Mouse (Mus musculus) limb, embryonic 14.5 days (tissue): Measurements from ENCODE around the gene Cxadr. TPM values are rescaled to one million over a fixed set of nuclear protein-coding genes. Genes with fewer than 3 reads are reported as not detected.
A peak's percentile ranks its signal among the peaks of the same experiment; 100 is the strongest.

Experiments
- ATAC-seq: fragments of 200-750 bp; cut with Nextera tagmentation; 2 replicates; pipeline ENCODE4 v1.8.0; 2017; ENCODE audit warnings: low read depth, moderate number of reproducible peaks, moderate TSS enrichment; ENCODE audit not compliant: low FRiP score
- DNase-seq: peaks from one replicate; pipeline ENCODE4 v3.0.0-alpha.2; 2015; ENCODE audit warnings: low spot score
- H3K27ac ChIP-seq: fragments of 300-500 bp; sonication (generic); replicated peaks from 2 replicates; pipeline ENCODE4 v1.5.1; 2014; ENCODE audit warnings: low read depth, mild to moderate bottlenecking, low read length, moderate library complexity, mixed read lengths
- H3K27me3 ChIP-seq: fragments of 300-500 bp; sonication (generic); 2 replicates; pipeline ENCODE4 v1.6.1; 2014; ENCODE audit warnings: low read length, mixed read lengths; ENCODE audit not compliant: control insufficient read depth, insufficient read depth
- H3K36me3 ChIP-seq: fragments of 300-500 bp; sonication (generic); 2 replicates; pipeline ENCODE4 v1.6.1; 2014; ENCODE audit warnings: mild to moderate bottlenecking, low read length, moderate library complexity, mixed read lengths; ENCODE audit not compliant: control insufficient read depth, insufficient read depth
- H3K4me1 ChIP-seq: fragments of 300-500 bp; sonication (generic); 2 replicates; pipeline ENCODE4 v1.6.1; 2014; ENCODE audit warnings: antibody characterized with exemption, low read length, mixed read lengths; ENCODE audit not compliant: control insufficient read depth, insufficient read depth
- H3K4me2 ChIP-seq: fragments of 300-500 bp; sonication (generic); replicated peaks from 2 replicates; pipeline ENCODE4 v1.6.1; 2014; ENCODE audit warnings: low read depth, mild to moderate bottlenecking, low read length, moderate library complexity; ENCODE audit not compliant: severe bottlenecking
- H3K4me3 ChIP-seq: fragments of 300-500 bp; sonication (generic); replicated peaks from 2 replicates; pipeline ENCODE4 v1.5.1; 2014; ENCODE audit warnings: low read length
- H3K9ac ChIP-seq: fragments of 300-500 bp; sonication (generic); 2 replicates; pipeline ENCODE4 v1.6.1; 2014; ENCODE audit warnings: mild to moderate bottlenecking, low read depth, low read length, moderate library complexity; ENCODE audit not compliant: severe bottlenecking
- H3K9me3 ChIP-seq: fragments of 300-500 bp; sonication (generic); 2 replicates; pipeline ENCODE4 v1.6.1; 2016; ENCODE audit warnings: low read length; ENCODE audit not compliant: control insufficient read depth
- POLR2A ChIP-seq: fragments of 200-500 bp; IDR thresholded peaks from 2 replicates; pipeline ENCODE4 v1.8.0; 2012; ENCODE audit warnings: inconsistent platforms, mild to moderate bottlenecking, moderate library complexity, borderline replicate concordance; ENCODE audit not compliant: insufficient read depth, insufficient read length; ENCODE audit errors: extremely low read depth
- WGBS: fragments of 180-500 bp; shearing (Covaris S2); extraction: QIAGEN DNeasy Blood & Tissue Kit; methylation state at CpG from one replicate; pipeline ENCODE4 v1.1.7; 2014; 5-methylcytosine and 5-hydroxymethylcytosine counted together
- polyA plus RNA-seq, 2 experiments: library from polyadenylated mRNA; depleted of rRNA in 1 of 2; stranded (reverse) in 1 of 2; unstranded in 1 of 2; fragments of >200 nt; fragmentation: Nextera tagmentation in 1 of 2; extraction: Ambion mirVana in 1 of 2; gene quantifications; 2 replicates each; pipeline versions ENCODE4 v1.2.1 to v1.2.3; 2012 to 2014

Gene Cxadr
- polyA plus RNA-seq, 2 experiments = 11.5 to 11.6 TPM

DNA sequence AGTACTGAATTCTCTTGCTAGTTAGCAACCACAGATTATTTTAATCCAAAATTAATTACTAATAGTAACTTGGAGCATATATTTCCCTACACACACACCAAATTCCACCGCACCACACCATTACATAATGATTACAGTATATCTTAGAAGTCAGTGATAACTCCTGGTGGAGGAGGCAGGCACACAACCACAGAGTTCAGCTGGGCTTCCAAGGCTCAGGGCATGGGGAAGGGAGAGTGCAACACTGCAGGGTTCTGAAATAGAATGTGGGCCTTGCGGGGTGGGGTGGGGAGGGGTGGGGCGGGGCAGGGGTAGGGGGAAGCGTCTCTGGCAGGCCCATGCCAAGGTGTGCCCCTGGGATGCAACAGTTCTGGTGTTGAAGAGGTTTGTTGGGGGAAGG lies 5.7 kb upstream of the Cxadr start:
- Histone ChIP-seq H3K9ac (no peak overlapping the region), H3K9me3 (no peaks in the 10 kb centered on the region), H3K4me3 (no peak overlapping the region), H3K27ac (no peak overlapping the region), H3K4me2 (no peak overlapping the region), H3K4me1 (no peaks in the 10 kb centered on the region), H3K27me3 (no peaks in the 10 kb centered on the region), H3K36me3 (no peaks in the 10 kb centered on the region)
- TF ChIP-seq POLR2A = no peak
- no peak for ATAC-seq
- 61% methylated on average over 4 of the region's 4 CpGs for WGBS
- DNase-seq = no peak

DNA sequence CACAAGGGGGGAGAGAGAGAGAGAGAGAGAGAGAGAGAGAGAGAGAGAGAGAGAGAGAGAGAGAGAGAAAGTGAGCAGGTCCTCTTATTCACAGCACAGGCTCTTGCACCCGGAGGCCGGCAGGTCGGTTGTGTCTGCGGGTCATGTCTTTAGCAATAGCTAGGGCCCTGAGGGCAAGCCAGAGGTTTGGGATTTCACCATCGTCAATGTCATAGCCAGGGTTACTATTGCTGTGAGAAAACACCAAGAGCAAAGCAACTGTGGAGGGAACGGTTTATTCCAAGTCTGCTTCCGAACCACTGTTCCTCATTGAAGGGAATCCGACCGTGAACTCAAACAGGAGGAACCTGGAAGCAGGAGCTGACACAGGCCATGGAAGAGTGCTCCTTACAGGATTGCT lies 5.2 kb upstream of the Cxadr start:
- TF ChIP-seq POLR2A = no peak
- Histone ChIP-seq H3K9ac (no peak overlapping the region), H3K4me3 (no peak overlapping the region), H3K27ac (no peak overlapping the region), H3K9me3 (no peaks in the 10 kb centered on the region), H3K27me3 (no peaks in the 10 kb centered on the region), H3K4me1 (peaks cover 1% of the 10 kb centered on the region; the same call in 1 of the 2 replicates), H3K36me3 (no peaks in the 10 kb centered on the region), H3K4me2 (no peak overlapping the region)
- DNase-seq = no peak
- 76% methylated on average over 9 of the region's 9 CpGs for WGBS
- ATAC-seq = no peak

DNA sequence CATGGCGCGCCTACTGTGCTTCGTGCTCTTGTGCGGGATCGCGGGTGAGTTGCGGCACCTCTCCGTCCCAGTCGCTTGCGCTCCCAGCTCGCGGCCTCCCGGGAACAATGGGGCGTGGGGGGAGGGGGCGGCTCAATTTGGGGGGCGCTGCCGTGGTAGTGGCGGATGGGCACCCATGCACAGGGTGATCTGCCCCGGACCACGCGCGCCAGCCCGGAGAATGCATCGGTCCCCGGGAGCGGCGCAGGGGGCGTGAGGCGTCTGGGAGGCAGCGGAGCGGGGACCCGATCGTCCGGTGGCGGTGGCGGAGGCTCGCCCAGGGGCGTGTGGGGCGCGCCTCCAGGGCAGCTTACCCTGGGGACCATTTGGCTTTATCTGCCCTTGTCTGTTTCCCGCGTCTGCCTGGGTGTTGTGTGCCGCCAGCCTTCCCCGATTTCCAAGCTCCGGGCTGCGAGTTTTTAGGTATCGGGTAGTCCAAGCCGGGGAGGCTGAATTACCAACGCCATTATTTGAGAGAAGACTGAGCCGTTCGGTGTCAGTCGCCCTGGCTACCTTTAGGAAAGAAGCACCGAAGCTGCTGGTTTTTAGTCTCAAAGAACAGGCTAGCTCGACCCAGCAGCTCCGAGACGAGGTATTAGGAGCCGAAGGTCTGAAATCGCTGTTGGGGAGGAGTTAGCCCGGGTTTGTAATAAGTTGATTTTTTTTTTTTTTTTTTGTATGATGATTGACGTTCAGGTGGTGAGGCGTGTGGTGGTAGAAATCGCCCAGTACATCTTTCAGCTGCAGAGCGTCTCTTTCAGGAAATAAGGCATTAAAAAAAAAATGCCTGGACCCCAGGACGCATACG lies 765 bp downstream of the Cxadr start:
- no peak for DNase-seq

DNA sequence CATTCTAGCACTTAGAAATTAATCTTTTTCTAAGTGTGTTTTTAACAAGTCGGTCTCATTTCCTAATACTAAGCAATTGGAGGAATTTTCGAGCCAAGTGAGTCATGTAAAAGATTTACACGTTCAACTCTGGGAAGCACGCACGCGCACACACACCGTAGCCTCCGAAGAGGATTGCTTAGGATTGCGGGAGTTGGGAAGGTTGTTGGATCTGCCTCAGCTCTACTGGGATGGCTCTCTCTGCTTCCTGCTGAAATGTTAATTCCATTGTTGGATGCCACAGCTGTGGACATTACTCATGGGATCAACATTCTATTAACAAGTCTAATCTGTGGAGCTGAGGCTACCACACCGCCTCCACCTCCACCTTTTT lies 1.4 kb downstream of the Cxadr start:
- Histone ChIP-seq H3K27ac (no peak overlapping the region), H3K9me3 (no peaks in the 10 kb centered on the region), H3K27me3 (no peaks in the 10 kb centered on the region), H3K36me3 (no peaks in the 10 kb centered on the region), H3K9ac (no peak overlapping the region; the same call in 1 of the 2 replicates), H3K4me2 (peak overlapping the region; percentile 89), H3K4me1 (peaks cover 9% of the 10 kb centered on the region; the same call in 1 of the 2 replicates), H3K4me3 (peak overlapping the region; percentile 83)
- TF ChIP-seq POLR2A = no peak
- DNase-seq (peak; percentile 37), ATAC-seq (no peak; the same call in 1 of the 2 replicates)
- 6% methylated on average over 10 of the region's 10 CpGs for WGBS

More for the DNA sequence above, 765 bp downstream of the Cxadr start:
- WGBS = under 1% methylated on average over 49 of the region's 65 CpGs
- H3K9me3 ChIP-seq = no peaks in the 10 kb centered on the region
- H3K4me3 ChIP-seq = peak overlapping the region; percentile 83
- TF ChIP-seq POLR2A = no peak
- H3K9ac ChIP-seq = peak overlapping the region; percentile 79
- H3K4me1 ChIP-seq = peaks cover 9% of the 10 kb centered on the region; the same call in 1 of the 2 replicates
- peak; percentile 41; the same call in 1 of the 2 replicates for ATAC-seq
- H3K27me3 ChIP-seq = no peaks in the 10 kb centered on the region
- peak overlapping the region; percentile 89 for H3K4me2 ChIP-seq
- no peaks in the 10 kb centered on the region for H3K36me3 ChIP-seq
- peak overlapping the region; percentile 38; the same call in 1 of the 2 replicates for H3K27ac ChIP-seq

DNA sequence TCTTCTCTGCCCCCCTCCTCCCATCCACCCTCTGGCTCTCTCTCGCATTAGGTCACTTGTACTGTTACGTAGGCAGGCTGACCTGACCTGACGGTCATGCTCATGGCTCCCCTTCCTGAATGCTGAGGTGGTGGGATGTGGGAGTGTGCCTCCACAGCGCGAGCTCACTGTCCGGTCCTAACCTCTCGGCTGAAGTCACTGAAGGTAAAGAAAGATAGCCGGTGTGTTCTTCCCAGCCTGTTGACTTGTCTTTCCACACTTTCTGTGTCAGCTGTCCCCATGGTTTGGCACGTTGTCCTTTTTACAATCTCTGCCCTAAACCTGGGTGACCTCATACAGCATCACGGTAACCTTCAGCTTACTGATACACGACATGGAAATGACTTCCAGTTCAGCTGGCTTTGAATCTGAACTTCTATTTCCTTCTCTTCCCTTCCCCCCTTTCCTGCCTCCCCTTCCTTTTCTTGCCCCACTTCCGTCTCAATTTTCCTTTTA lies 4.4 kb downstream of the Cxadr start:
- TF ChIP-seq POLR2A = no peak
- ATAC-seq (no peak), DNase-seq (no peak)
- H3K9ac ChIP-seq = no peak overlapping the region
- no peak overlapping the region for H3K27ac ChIP-seq
- no peak overlapping the region for H3K4me3 ChIP-seq
- peaks cover 9% of the 10 kb centered on the region; the same call in 1 of the 2 replicates for H3K4me1 ChIP-seq
- H3K36me3 ChIP-seq = no peaks in the 10 kb centered on the region
- H3K4me2 ChIP-seq = no peak overlapping the region
- H3K9me3 ChIP-seq = no peaks in the 10 kb centered on the region
- no peaks in the 10 kb centered on the region for H3K27me3 ChIP-seq
- 90% methylated on average over 12 of the region's 12 CpGs for WGBS
